Mouse (Mus musculus) layer of hippocampus, adult 11-12 months (tissue): ENCODE measurements at regions not wholly inside any gene's neighbourhood (a gene's known extent, or its start where the extent isn't known, plus 50 kb on each side); places are given as distances from the start of the nearest gene placed in this dataset.

Experiments used
- DNase-seq: peaks from one replicate; pipeline ENCODE4 v3.0.0; 2022; ENCODE audit warnings: low spot score

DNA sequence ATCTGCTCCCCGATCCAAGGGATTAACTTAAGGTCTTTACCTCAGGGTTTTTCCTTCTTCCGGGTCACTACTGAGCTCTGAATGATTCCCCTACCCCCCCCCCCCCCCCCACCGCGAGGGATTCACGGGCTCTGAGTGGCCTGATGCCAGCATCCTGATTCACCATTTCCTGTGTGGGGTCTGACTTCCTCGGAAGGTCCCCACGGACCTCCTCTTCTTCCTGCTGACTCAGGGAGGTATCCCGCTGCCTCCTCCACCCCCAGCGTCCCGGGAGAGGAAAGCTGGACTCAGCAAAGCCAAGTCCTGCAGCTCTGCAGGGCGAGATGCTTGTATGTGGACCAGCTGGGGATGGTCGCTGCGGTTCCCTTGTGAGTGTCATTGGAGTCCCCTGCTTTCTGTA, 110.5 kb upstream of the Zfp217 start:
- no peak for DNase-seq

DNA sequence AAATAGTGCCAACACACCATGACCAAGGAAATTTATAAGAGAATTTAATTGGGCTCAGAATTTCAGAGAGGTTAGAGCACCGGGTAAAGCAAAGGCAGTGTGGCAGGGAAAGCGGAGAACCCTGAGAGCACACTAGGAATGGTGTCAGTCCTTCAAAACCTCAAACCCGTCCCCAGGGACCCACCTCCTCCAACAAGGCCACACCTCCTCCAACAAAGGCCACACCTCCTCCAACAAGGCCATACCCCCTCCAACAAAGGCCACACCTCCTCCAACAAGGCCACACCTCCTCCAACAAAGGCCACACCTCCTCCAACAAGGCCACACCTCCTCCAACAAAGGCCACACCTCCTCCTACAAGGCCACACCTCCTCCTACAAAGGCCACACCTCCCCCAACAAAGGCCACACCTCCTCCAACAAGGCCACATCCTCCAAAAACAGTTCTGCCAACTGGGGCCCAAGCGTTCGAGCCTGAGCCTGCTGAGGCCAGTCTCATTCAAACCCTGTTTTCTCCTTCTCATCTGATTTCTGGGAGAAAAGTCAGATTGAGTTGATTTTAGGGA, 109.8 kb upstream of the Zfp217 start:
- DNase-seq, result no peak

DNA sequence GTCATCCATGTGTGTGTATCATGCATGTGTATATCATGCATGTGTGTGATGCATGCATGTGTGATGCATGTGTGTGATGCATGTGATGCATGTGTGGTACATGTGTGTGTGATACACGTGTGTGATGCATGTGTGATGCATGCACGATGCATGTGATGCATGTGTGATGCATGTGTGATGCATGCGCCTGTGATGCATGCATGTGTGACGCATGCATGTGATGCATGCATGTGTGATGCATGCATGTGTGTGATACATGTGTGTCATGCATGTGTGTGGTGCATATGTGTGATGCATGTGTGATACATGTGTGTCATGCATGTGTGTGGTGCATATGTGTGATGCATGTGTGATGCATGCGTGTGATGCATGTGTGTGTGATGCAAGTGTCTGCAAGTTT, 108.1 kb upstream of the Zfp217 start:
- no peak for DNase-seq

DNA sequence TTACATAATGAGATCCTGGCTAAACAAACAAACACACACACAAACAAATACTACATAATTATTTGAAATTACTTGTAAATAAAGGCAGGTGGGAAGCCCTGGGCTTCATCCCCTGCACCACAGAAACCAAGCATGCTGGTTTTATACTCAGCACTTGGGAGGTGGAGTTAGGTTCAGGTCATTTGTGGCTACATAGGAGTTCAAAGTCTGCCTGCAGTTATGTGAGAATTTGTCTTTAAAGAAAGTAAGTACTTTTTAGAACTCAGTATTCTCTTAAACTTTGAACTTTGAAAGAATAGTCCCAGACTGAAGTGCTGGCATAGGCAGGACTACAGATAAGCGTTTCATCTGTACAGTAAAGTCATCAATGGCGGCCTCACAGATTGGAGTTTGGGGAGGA, 107.6 kb upstream of the Zfp217 start:
- no peak for DNase-seq

- no peak for DNase-seq
These were observed 106.0 kb upstream of the Zfp217 start for GRCm38 (mm10) chr2:170253681-170254440.

DNA sequence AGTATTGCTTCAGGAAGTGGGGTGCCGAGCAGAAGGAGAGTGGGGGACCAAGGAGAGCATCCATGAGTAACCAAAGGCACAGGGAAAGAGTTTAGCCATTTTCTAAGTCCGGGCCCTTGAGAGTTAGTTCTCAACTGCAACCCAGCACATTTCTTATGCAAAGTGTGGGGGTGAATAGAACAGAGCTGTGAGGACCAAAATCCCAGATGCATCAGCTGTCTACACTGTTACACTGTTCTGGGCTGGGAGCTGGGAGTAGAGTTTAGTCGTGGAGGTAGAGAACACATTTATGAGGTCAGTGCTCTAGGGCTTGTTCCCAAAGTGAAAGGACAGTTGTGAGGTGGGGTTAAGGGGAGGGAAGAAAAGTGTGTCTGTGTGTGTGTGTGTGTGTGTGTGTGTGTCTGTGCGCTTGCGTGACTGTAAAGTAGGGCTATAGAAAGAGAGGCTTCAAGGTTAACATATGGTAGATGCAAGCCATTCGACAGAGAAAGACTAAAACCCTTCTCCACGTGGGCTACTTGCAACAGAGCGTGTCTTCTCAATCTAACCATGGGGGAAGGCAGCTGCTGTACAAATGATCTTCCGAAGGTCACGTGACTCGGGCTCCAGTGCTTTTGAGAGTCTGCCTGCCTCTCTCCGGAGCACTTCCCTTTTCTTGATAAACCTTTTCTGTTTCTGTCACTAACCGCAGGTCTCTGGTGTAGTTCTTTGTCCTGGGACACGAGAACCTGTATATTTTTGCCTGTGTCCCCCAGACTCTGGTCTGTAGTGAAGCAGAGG, 104.5 kb upstream of the Zfp217 start:
- peak; percentile 66 for DNase-seq

DNA sequence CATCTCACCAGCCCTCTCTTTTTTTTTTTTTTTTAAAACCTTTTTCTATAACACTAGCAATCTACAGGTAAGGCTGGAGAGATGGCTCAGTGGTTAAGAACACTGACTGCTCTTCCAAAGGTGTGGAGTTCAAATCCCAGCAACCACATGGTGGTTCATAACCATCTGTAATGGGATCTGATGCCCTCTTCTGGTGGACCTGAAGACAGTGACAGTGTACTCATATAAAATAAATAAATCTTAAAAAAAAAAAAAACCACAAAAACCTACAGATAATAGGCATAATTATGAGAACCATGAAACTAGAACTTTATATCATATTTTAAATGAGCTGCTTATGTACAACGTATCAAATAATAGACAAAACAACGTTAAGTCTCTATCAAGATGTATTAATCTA, 102.8 kb upstream of the Zfp217 start:
- no peak for DNase-seq

- no peak for DNase-seq
These were observed 100.0 kb upstream of the Zfp217 start for GRCm38 (mm10) chr2:170247702-170248445.

GRCm38 (mm10) chr2:170245637-170246341, 97.9 kb upstream of the Zfp217 start:
- DNase-seq, result no peak

GRCm38 (mm10) chr2:170244108-170244507, 96.2 kb upstream of the Zfp217 start:
- no peak for DNase-seq

- no peak for DNase-seq
These were observed 90.1 kb upstream of the Zfp217 start for GRCm38 (mm10) chr2:170237959-170238358.

GRCm38 (mm10) chr2:170233426-170233825, 85.5 kb upstream of the Zfp217 start:
- DNase-seq, result no peak

- DNase-seq, result no peak
These were observed 81.7 kb upstream of the Zfp217 start for GRCm38 (mm10) chr2:170229461-170230080.

DNA sequence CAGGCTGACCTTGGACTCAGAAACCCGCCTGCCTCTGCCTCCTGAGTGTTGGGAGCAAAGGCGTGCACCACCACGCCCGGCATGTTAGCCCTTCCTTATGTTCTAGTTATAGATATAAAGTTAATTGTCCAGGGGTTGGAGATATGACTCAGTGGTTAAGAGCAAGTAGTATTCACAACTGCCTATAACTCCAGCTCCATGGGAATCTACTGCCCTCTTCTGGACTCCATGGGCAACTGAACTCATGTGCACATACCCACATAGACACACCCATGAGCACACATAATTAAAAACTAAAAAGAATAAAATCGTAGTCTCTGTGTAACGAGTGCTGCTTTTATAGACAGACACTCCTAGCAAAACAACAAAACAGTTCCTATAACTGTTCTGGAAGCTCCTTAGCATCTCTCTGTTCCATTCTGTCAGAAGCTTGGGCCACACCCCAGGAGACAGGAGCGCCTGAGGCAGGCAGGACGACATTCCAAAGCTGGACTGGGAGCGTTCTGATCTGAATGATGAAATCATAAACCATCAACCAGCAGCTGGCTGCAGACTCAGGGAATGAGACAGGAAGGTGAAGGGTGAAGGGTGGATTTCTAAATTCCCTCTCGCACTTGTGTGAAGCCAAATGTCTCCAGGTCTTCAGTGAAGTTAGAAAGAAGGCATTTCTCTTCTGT, 80.6 kb upstream of the Zfp217 start:
- DNase-seq, result no peak

- DNase-seq, result no peak
These were observed 76.0 kb upstream of the Zfp217 start for GRCm38 (mm10) chr2:170223872-170224271.

DNA sequence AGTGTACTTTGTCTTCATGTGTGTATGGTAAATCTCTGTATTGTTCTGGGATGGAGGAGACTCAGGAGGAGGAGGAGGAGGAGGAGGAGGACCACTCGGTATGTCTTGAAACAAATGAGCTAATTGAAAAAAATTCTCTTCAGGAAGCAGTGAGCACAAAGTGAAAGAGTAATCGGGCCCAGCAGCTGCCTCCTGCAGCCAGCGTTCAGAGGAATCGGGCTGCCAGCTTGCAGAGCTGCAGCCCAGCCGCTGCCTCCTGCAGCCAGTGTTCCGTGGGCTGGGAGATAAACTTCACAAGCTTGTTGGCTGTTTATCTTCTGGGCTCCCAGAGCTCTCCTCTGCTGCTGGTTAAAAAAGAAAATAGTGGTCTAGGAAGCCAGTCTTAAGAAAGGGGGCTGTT, 74.9 kb upstream of the Zfp217 start:
- DNase-seq, result no peak

GRCm38 (mm10) chr2:170221994-170222535, 74.2 kb upstream of the Zfp217 start:
- no peak for DNase-seq

GRCm38 (mm10) chr2:170220871-170221369, 73.0 kb upstream of the Zfp217 start:
- DNase-seq, result no peak

GRCm38 (mm10) chr2:170220443-170220842, 72.5 kb upstream of the Zfp217 start:
- DNase-seq, result no peak
